Comparison of ENCODE assay signal across 8 mouse cellular contexts in the genomic region with DNA sequence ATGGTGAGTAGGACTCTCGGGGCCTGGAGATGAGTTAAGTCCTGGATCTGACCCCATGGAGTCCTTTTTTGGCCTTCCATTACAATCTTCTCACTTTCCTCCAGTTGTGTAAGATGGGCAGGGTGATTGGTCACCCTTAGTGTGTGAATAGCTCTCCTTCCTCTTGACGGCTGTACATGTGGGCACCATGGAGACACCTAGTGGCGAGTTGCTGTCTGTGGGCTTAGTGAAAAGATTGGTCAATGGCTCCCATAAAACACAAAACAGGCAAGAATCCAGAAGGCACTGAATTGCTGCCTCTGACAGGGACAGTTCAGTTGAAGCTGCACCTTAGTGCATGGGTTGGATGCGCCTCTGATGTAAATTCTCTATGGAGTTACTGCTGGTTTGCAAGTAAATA. TPM values are rescaled to one million over a fixed set of nuclear protein-coding genes. Genes with fewer than 3 reads are reported as not detected.
DNase-seq lines count a peak whose midpoint lies in the region; ATAC-seq lines count a peak whose summit lies in the region.

No protein-coding gene starts in this region.

- 26% methylated on average over 4 of the region's 4 CpGs for WGBS in midbrain, embryonic 16.5 days

- intact Hi-C loops in left cerebral cortex, postnatal 14 days (cut with DNase I), result no loop called here

- H3K9me3 ChIP-seq in midbrain, embryonic 16.5 days (replicated peaks; ENCODE audit: control insufficient read depth, low read length, poor library complexity, severe bottlenecking), result no peaks in the 10 kb centered on the region; the same call in 1 of the 2 replicates

- H3K4me1 ChIP-seq in midbrain, embryonic 16.5 days (ENCODE audit: control insufficient read depth, insufficient read depth, low read length), result no peaks in the 10 kb centered on the region

- H3K4me3 ChIP-seq in midbrain, embryonic 16.5 days (ENCODE audit: low read depth, low read length), result no peak overlapping the region

- H3K9ac ChIP-seq in midbrain, embryonic 16.5 days (ENCODE audit: low read depth, low read length), result no peak overlapping the region

- H3K27ac ChIP-seq in midbrain, embryonic 16.5 days (ENCODE audit: low read length), result no peak overlapping the region

- DNase-seq in urinary bladder, postnatal 36 days (ENCODE audit: low spot score in 2 of 2), result peak; percentile 30 to 56
- DNase-seq in urinary bladder, postnatal 10 days (ENCODE audit: low spot score), result no peak
- DNase-seq in cerebellum, adult 11 months, result peak; percentile 77
- DNase-seq in induced T-regulatory cell, adult 2 months (ENCODE audit: low read depth), result peak; percentile 35
- DNase-seq in left cerebral cortex, postnatal 14 days (ENCODE audit: low spot score in 2 of 2), result peak; percentile 76 to 77
- DNase-seq in thymus, postnatal 36 days, result peak; percentile 27

- no peaks in the 10 kb centered on the region for H3K36me3 ChIP-seq in midbrain, embryonic 16.5 days (ENCODE audit: control insufficient read depth, insufficient read depth, low read length)

- no peaks in the 10 kb centered on the region; the same call in 1 of the 2 replicates for H3K27me3 ChIP-seq in midbrain, embryonic 16.5 days (ENCODE audit: control insufficient read depth, insufficient read depth, low read depth, low read length)

- H3K4me2 ChIP-seq in midbrain, embryonic 16.5 days (ENCODE audit: low read length), result no peak overlapping the region

- peak; percentile 97 for ATAC-seq in frontal cortex, adult (ENCODE audit: low TSS enrichment)
- ATAC-seq in midbrain, embryonic 16.5 days, result peak; percentile 82

RNA-seq across cellular contexts. Expression of gene Rims4, which starts 33.3 kb away (rescaled TPM):
- total RNA-seq in left cerebral cortex, postnatal 14 days (2021), result 100 to 1,000 TPM; 111 to 125 TPM
- polyA plus RNA-seq in midbrain, embryonic 16.5 days (2015; fragmentation: Nextera tagmentation; extraction: Ambion mirVana), result 18.8 and 20.4 TPM in 2 replicates

RNA-seq across cellular contexts. Expression of gene Ywhab, which starts 43.0 kb away (rescaled TPM):
- 100 to 1,000 TPM; 510 to 522 TPM for total RNA-seq in left cerebral cortex, postnatal 14 days (2021)
- polyA plus RNA-seq in midbrain, embryonic 16.5 days (2015; fragmentation: Nextera tagmentation; extraction: Ambion mirVana), result 533 and 553 TPM in 2 replicates
